37 mouse cellular contexts compared by ENCODE assay signal in genomic region chr15:99509840-99510239, GRCm38 (mm10). TPM values are rescaled to one million over a fixed set of nuclear protein-coding genes. Genes with fewer than 3 reads are reported as not detected.
"Had no signal": no experiment of that assay in that cellular context is flagged by ENCODE, and none has a peak within 500 bp of the region (broad histone marks: within the 10 kb centered on the region; RNA-seq: fewer than 3 reads in every experiment).

No protein-coding gene starts in this region.

- H3K9me3 ChIP-seq: heart, embryonic 10.5 days; heart, embryonic 12.5 days; heart, embryonic 13.5 days; heart, embryonic 15.5 days; hindbrain, embryonic 10.5 days; hindbrain, embryonic 12.5 days; hindbrain, embryonic 13.5 days; hindbrain, embryonic 15.5 days; intestine, embryonic 15.5 days; kidney, embryonic 15.5 days had no signal

- ATAC-seq: hindbrain, embryonic 16.5 days; hindbrain, postnatal 0 days; inflammation-experienced regulatory T-cells, adult 6 months; intestine, embryonic 15.5 days; intestine, embryonic 16.5 days; intestine, postnatal 0 days had no signal

- H3K36me3 ChIP-seq: heart, embryonic 10.5 days; heart, embryonic 12.5 days; heart, embryonic 13.5 days; heart, embryonic 15.5 days; hindbrain, embryonic 10.5 days; hindbrain, embryonic 12.5 days; hindbrain, embryonic 13.5 days; hindbrain, embryonic 15.5 days; intestine, embryonic 15.5 days; kidney, embryonic 15.5 days had no signal

- H3K4me2 ChIP-seq: heart, embryonic 11.5 days; heart, embryonic 12.5 days; heart, embryonic 13.5 days; heart, embryonic 15.5 days; hindbrain, embryonic 12.5 days; hindbrain, embryonic 13.5 days; hindbrain, embryonic 14.5 days; hindbrain, embryonic 15.5 days; intestine, embryonic 15.5 days; kidney, embryonic 15.5 days had no signal

- H3K4me1 ChIP-seq: hindbrain, embryonic 13.5 days; hindbrain, embryonic 15.5 days had no signal

- H3K9ac ChIP-seq: heart, embryonic 12.5 days; heart, embryonic 13.5 days; heart, embryonic 15.5 days; hindbrain, embryonic 12.5 days; hindbrain, embryonic 13.5 days; hindbrain, embryonic 14.5 days; hindbrain, embryonic 15.5 days; intestine, embryonic 15.5 days; kidney, embryonic 15.5 days had no signal

- H3K27ac ChIP-seq: heart, embryonic 13.5 days; heart, embryonic 15.5 days; hindbrain, embryonic 10.5 days; hindbrain, embryonic 12.5 days; hindbrain, embryonic 13.5 days; hindbrain, embryonic 14.5 days; hindbrain, embryonic 15.5 days; hindbrain, postnatal 0 days; intestine, embryonic 15.5 days; kidney, embryonic 15.5 days; kidney, postnatal 0 days; layer of hippocampus, adult 2 months had no signal

- DNase-seq: heart, postnatal 10 days; heart, postnatal 14 days; heart, postnatal 36 days; heart, postnatal 4 days; kidney, adult 11 months; kidney, adult 18-20 months; kidney, adult 2 months; kidney, adult 8-10 months; kidney, adult 9 months; kidney, postnatal 10 days; kidney, postnatal 14 days; kidney, postnatal 25 days; kidney, postnatal 36 days; kidney, postnatal 4 days; layer of hippocampus, adult 9-11 months; layer of hippocampus, postnatal 36 days had no signal

- H3K27me3 ChIP-seq: hindbrain, embryonic 15.5 days; intestine, embryonic 15.5 days; kidney, embryonic 15.5 days had no signal

- H3K4me3 ChIP-seq: heart, embryonic 10.5 days; heart, embryonic 12.5 days; heart, embryonic 13.5 days; heart, embryonic 15.5 days; hindbrain, embryonic 10.5 days; hindbrain, embryonic 12.5 days; hindbrain, embryonic 13.5 days; hindbrain, embryonic 15.5 days; intestine, embryonic 15.5 days; kidney, embryonic 15.5 days; layer of hippocampus, adult 2 months had no signal

RNA-seq across cellular contexts. Expression of gene Faim2, which starts 18.1 kb away (rescaled TPM):
- polyA plus RNA-seq: heart, postnatal 0 days; kidney, embryonic 14.5 days had no signal
